Mouse (Mus musculus) embryonic facial prominence, embryonic 11.5 days (tissue): ENCODE results near the gene Rpp21. TPM values are rescaled to one million over a fixed set of nuclear protein-coding genes. Genes with fewer than 3 reads are reported as not detected.
A peak's percentile ranks its signal among the peaks of the same experiment; 100 is the strongest.

Experiments
- ATAC-seq: fragments of 200-750 bp; cut with Nextera tagmentation; replicated peaks from 2 replicates; pipeline ENCODE4 v1.8.0; 2017; ENCODE audit warnings: low read depth; ENCODE audit not compliant: insufficient number of reproducible peaks, low FRiP score, low TSS enrichment
- DNase-seq: peaks from one replicate; pipeline ENCODE4 v3.0.0-alpha.2; 2015; ENCODE audit warnings: low spot score
- H3K27ac ChIP-seq: fragments of 300-500 bp; sonication (generic); replicated peaks from 2 replicates; pipeline ENCODE4 v1.5.1; 2014; ENCODE audit warnings: mild to moderate bottlenecking, low read depth, low read length, control low read depth
- H3K27me3 ChIP-seq: fragments of 300-500 bp; sonication (generic); 2 replicates; pipeline ENCODE4 v1.6.1; 2014; ENCODE audit warnings: mild to moderate bottlenecking, low read length, moderate library complexity, mixed read lengths; ENCODE audit not compliant: control insufficient read depth, insufficient read depth
- H3K36me3 ChIP-seq: fragments of 300-500 bp; sonication (generic); replicated peaks from 2 replicates; pipeline ENCODE4 v1.6.1; 2014; ENCODE audit warnings: low read depth, mild to moderate bottlenecking, low read length, moderate library complexity, mixed read lengths; ENCODE audit not compliant: control insufficient read depth, insufficient read depth
- H3K4me1 ChIP-seq: fragments of 300-500 bp; sonication (generic); 2 replicates; pipeline ENCODE4 v1.6.1; 2014; ENCODE audit warnings: low read length, mixed read lengths; ENCODE audit not compliant: control insufficient read depth, insufficient read depth
- H3K4me2 ChIP-seq: fragments of 300-500 bp; sonication (generic); 2 replicates; pipeline ENCODE4 v1.6.1; 2014; ENCODE audit warnings: low read depth, mild to moderate bottlenecking, control low read depth, low read length, moderate library complexity
- H3K4me3 ChIP-seq: fragments of 300-500 bp; sonication (generic); 2 replicates; pipeline ENCODE4 v1.5.1; 2014; ENCODE audit warnings: low read depth, low read length, control low read depth
- H3K9ac ChIP-seq: fragments of 300-500 bp; sonication (generic); replicated peaks from 2 replicates; pipeline ENCODE4 v1.6.1; 2014; ENCODE audit warnings: mild to moderate bottlenecking, control low read depth, low read length
- H3K9me3 ChIP-seq: fragments of 300-500 bp; sonication (generic); replicated peaks from 2 replicates; pipeline ENCODE4 v1.6.1; 2016; ENCODE audit warnings: mild to moderate bottlenecking, low read length, inconsistent platforms, mixed read lengths; ENCODE audit not compliant: control insufficient read depth
- WGBS: fragments of 180-500 bp; shearing (Covaris S2); extraction: QIAGEN DNeasy Blood & Tissue Kit; methylation state at CpG from one replicate; pipeline ENCODE4 v1.1.7; 2014; 5-methylcytosine and 5-hydroxymethylcytosine counted together
- polyA plus RNA-seq: library from polyadenylated mRNA; unstranded; fragments of >200 nt; fragmentation: Nextera tagmentation; extraction: Ambion mirVana; gene quantifications from 2 replicates; pipeline ENCODE4 v1.2.1, GENCODE M21; 2014

The Rpp21 gene
- polyA plus RNA-seq, 1 experiment from 2014 or later = 83.6 TPM

DNA sequence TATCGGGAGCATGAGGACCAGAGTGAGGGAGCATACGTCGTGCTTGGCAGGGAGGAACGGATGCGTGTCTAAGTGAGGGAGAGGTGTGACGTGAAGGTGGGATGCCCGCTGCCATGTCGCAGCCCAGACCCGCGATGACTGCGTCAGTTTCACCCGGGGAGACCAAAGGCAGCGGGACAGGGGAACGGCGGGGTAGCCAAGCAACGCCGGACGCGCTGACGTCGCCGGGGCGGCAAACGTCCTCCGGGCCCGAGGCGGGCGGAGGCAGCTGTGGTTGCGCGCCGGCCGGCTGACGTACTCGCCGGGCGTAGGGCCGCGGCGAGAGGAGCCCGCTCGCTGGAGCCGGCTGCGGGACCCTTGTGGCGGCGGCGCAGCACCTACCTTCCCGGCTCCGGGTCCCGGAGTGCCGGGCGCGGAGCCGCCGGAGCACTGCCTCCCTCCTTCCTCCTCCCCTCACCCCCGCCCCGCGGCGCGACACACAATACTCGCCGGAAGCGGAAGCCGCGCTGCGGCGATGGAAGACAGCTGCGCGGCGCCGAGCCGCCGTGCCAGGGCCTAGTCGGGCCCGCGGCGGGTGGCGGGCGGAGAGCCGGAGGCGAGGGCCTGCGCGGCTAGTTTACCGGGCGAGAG, 13.2 kb upstream of the Rpp21 start:
- Histone ChIP-seq H3K27me3 (no peaks in the 10 kb centered on the region), H3K36me3 (peaks cover 1% of the 10 kb centered on the region), H3K9me3 (no peaks in the 10 kb centered on the region), H3K4me1 (peaks cover 3% of the 10 kb centered on the region), H3K4me2 (peak overlapping the region; percentile 80), H3K4me3 (peak overlapping the region; percentile 95), H3K27ac (peak overlapping the region; percentile 83), H3K9ac (peak overlapping the region; percentile 97)
- peak; percentile 89 for ATAC-seq
- peak; percentile 89 for DNase-seq
- WGBS = under 1% methylated on average over 59 of the region's 84 CpGs

DNA sequence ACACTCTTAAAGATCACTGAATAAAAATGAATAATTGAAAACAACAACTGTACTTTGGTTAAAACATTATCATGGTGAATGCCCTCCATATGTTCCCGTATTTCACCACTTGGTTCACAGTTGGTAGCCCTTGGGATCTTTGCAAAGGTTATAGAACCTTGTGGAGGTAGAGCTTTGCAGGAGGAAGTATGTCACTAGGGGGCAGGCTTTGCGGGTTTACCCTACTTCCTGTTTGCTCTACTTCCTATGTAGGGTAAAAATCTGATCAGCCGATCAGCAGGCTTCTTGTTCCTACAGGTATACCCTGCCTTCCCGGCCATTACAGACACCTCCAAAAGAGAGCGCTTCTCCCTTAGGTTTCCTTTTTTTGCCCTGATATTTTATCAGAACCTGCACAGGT, 8.0 kb upstream of the Rpp21 start:
- H3K27me3 ChIP-seq = no peaks in the 10 kb centered on the region
- H3K9ac ChIP-seq = no peak overlapping the region
- no peak overlapping the region for H3K4me3 ChIP-seq
- no peak overlapping the region for H3K27ac ChIP-seq
- ATAC-seq = no peak
- no peak overlapping the region for H3K4me2 ChIP-seq
- no peaks in the 10 kb centered on the region; the same call in none of the 2 replicates for H3K36me3 ChIP-seq
- no peaks in the 10 kb centered on the region for H3K9me3 ChIP-seq
- H3K4me1 ChIP-seq = no peaks in the 10 kb centered on the region
- no peak for DNase-seq
- 70% methylated on average over 5 of the region's 5 CpGs for WGBS

DNA sequence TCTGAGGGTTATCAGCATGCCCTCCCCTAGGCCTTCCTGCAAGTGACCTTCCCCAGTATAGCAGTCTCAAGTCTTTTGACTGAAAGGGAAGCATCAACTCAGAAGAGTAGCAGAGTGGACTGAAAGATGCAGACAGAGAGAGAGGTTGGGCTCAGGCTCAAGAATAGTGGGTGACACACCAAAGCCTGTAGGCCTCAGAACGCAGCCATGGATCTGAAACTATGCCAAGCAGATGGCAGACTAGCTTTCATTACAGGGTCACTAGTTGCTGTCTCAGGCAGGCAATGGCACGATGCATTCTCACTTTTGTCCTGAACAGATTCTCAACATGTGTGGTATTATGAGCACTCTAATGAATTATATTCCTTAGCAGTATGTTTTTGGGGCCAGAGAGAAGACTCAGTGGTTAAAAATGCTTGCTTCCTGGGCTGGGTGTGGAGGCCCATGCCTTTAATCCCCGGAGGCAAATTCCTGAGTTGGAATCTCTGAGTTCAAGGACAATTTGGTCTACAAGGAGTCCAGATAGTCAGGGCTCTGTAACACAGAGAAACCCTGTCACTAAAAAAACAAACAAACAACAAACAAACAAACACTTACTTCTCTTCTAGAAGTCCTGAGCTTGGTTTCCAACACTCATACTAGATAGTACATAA, 6.5 kb upstream of the Rpp21 start:
- no peak for DNase-seq
- H3K4me1 ChIP-seq = no peaks in the 10 kb centered on the region
- H3K4me2 ChIP-seq = no peak overlapping the region
- H3K27me3 ChIP-seq = no peaks in the 10 kb centered on the region
- H3K4me3 ChIP-seq = no peak overlapping the region
- WGBS = 95% methylated on average over 3 of the region's 3 CpGs
- H3K9me3 ChIP-seq = no peaks in the 10 kb centered on the region
- no peak for ATAC-seq
- H3K36me3 ChIP-seq = no peaks in the 10 kb centered on the region; the same call in none of the 2 replicates
- H3K9ac ChIP-seq = no peak overlapping the region
- H3K27ac ChIP-seq = no peak overlapping the region

DNA sequence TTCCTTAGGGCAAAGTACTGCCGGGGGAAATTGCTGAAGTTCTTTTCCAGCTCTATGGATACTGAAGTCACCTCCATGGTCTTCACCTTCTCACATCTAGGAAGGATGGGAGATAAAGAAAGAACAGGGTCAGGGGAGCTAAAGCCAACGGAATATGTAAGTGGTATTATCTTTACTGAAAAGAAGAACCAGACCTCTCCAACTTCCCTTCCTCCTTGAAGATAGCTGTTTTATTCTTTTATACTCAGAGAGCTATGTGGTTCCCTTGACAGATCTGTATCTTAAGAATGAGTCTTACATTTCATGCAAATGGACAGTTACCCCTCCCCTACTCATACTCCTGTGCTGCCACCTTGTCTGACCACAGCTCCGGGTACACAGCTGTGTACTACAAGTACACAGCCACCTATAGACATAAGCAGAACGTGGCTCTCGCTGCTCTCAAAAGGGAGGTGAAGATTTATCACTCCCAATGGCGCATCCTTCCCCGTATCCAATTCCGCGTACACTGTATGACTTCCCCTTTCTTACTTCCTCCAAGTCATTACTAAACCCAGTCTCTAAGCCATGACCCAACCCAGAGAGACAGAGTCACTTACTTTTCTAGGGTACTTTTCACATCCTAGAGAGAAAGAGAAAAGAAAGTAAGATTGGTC, 3.8 kb upstream of the Rpp21 start:
- H3K27ac ChIP-seq = no peak overlapping the region
- H3K9me3 ChIP-seq = no peaks in the 10 kb centered on the region
- H3K4me3 ChIP-seq = no peak overlapping the region
- no peaks in the 10 kb centered on the region for H3K27me3 ChIP-seq
- WGBS = 92% methylated on average over 9 of the region's 9 CpGs
- H3K4me1 ChIP-seq = no peaks in the 10 kb centered on the region
- H3K36me3 ChIP-seq = no peaks in the 10 kb centered on the region; the same call in none of the 2 replicates
- no peak overlapping the region for H3K4me2 ChIP-seq
- DNase-seq = no peak
- ATAC-seq = no peak
- H3K9ac ChIP-seq = no peak overlapping the region

DNA sequence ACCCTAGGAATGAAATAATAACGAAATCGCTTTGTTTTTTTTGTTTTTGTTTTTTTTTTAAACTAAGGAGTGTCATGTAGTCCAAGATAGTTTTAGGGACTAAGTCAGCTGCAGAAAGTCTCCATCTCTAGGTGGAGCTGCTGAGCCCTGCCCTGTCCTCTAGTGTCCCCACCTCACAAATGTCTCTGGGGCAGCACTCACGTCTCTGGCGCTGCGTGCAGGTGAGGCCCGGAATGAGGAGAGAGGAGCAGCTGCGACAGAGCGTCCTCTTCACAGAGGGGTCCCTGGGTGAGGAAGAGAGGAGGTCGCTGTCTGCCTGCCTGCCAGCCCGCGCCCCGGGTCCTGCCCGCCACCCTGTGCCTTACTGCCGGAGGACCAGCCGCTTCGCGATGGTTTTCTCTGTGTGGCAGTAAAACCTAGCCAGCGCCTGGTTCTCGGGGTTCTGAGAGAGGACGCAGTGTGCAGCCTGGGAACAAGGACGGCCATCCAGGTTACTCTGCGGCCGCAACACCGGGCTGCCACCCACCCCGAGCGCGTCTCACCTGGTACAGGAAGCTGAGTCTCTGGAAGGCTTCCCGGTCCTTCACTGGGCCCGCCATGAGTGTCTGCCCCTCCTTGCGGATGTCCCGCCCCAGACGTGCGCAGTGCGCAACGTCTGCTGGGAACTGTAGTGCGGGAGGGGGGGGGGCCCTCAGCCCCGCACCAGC, 475 bp downstream of the Rpp21 start:
- Histone ChIP-seq H3K27ac (0 out of 2 replicates have a peak overlapping the region, but pooled peaks have one; percentile 35), H3K4me3 (peak overlapping the region; percentile 69), H3K4me1 (no peaks in the 10 kb centered on the region), H3K36me3 (no peaks in the 10 kb centered on the region; the same call in 1 of the 2 replicates), H3K27me3 (no peaks in the 10 kb centered on the region), H3K9ac (peak overlapping the region; percentile 79), H3K9me3 (no peaks in the 10 kb centered on the region), H3K4me2 (peak overlapping the region; percentile 47)
- ATAC-seq (peak; percentile 94), DNase-seq (peak; percentile 79)
- under 1% methylated on average over 37 of the region's 37 CpGs for WGBS

DNA sequence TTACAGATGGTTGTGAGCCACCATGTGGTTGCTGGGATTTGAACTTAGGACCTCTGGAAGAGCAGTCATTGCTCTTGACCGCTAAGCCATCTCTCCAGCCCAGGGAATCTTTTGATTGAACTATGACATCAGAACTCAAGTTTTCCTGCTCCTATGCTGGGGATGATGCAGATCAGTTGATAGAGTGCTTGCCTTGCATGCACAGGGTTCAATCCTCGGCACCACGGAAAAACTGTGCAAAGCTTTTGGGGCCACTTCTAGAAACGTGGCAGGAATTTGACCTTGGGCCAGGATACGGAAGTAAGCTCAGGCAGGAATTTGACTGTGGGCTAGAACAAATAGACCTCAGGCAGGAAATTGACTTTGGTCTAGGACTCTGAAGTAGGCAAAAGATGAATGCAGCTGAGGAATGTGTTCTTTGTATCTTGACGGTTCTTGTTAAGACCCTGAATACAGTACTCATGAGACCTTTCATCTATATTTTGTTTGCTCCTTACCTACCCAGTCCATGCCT, 4.7 kb downstream of the Rpp21 start:
- no peak overlapping the region for H3K4me2 ChIP-seq
- H3K27ac ChIP-seq = no peak overlapping the region
- H3K36me3 ChIP-seq = no peaks in the 10 kb centered on the region
- H3K4me3 ChIP-seq = no peak overlapping the region
- H3K27me3 ChIP-seq = peaks cover 9% of the 10 kb centered on the region
- H3K4me1 ChIP-seq = no peaks in the 10 kb centered on the region
- no peak for DNase-seq
- ATAC-seq = no peak
- no peak overlapping the region for H3K9ac ChIP-seq
- H3K9me3 ChIP-seq = no peaks in the 10 kb centered on the region
- 57% methylated on average over 6 of the region's 6 CpGs for WGBS

DNA sequence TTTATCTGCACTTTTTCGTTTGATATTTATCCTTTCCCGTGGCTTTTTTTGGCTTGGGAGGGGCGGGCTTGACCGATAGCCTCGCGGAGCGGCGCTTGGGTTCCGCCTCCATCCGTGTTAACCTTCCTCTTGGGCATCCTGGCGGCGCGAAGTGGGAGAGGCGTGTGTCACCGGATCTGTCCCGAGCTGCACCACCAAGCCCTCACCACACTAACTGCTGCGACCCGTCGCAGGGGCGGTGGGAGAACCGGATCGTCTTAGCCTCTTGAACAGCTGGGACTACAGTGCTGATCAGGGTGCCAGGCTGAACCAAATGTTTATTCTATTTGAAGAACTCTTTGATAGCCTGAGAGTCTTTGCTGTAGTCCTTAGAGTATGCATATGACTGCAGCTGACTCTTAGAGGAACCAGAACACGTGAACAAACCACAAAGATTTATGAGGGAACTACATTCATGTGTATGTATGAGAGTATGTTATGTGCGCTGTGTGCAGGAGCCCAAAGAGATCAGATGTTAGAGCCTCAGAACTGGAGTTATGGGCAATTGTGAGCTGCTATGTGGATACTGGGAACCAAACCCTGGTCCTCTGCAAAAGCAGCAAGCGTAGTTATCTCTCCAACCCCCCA, 5.5 kb downstream of the Rpp21 start:
- H3K27me3 ChIP-seq = peaks cover 9% of the 10 kb centered on the region
- H3K9ac ChIP-seq = 0 out of 2 replicates have a peak overlapping the region, but pooled peaks have one; percentile 9
- no peaks in the 10 kb centered on the region for H3K9me3 ChIP-seq
- H3K4me3 ChIP-seq = 0 out of 2 replicates have a peak overlapping the region, but pooled peaks have one; percentile 6
- peak; percentile 33 for DNase-seq
- H3K27ac ChIP-seq = no peak overlapping the region
- no peaks in the 10 kb centered on the region for H3K36me3 ChIP-seq
- no peak for ATAC-seq
- H3K4me2 ChIP-seq = peak overlapping the region; percentile 42
- no peaks in the 10 kb centered on the region for H3K4me1 ChIP-seq
- 11% methylated on average over 25 of the region's 25 CpGs for WGBS
